In the genomic region with DNA sequence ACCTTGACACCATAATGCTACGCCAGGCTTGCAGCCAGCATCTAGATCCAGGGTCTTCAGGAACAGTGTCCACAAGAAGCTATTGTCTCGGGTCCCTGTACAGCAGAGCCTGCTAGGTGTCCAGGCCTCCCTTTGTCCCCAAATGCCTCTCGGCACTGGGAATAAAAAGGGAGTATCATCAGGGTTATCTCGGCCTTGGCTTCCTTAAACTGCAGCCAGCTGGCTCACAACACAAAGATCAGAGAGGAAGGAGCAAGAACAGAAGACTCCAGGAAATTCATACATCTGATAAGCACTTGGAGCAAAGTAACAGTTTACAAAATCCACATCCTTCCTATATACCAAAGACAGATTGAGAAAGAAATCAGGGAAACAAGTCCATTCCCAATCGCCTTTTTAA, we compare ENCODE assay signal across 25 mouse cellular contexts. TPM values are rescaled to one million over a fixed set of nuclear protein-coding genes. Genes with fewer than 3 reads are reported as not detected.
DNase-seq lines count a peak whose midpoint lies in the region; ATAC-seq lines count a peak whose summit lies in the region.
"Had no signal": no experiment of that assay in that cellular context is flagged by ENCODE, and none has a peak within 500 bp of the region (broad histone marks: within the 10 kb centered on the region; RNA-seq: fewer than 3 reads in every experiment).

A gene (minus strand): TSS at position 140 of the 400 bp plus-strand sequence.

- H3K9ac ChIP-seq in lung, embryonic 15.5 days = no peak within 1 kb of the TSS
- H3K9ac ChIP-seq: forebrain, postnatal 0 days; limb, embryonic 13.5 days; liver, embryonic 15.5 days had no signal

- 49% methylated on average over 5 of the region's 5 CpGs for WGBS in lung, embryonic 15.5 days

- H3K27me3 ChIP-seq in lung, embryonic 15.5 days = no peaks in the 10 kb centered on the region
- H3K27me3 ChIP-seq: limb, embryonic 13.5 days; liver, embryonic 15.5 days had no signal

- intact Hi-C loops in left cerebral cortex, postnatal 10 days (cut with DNase I) = no loop called here

- no peak within 1 kb of the TSS for H3K4me2 ChIP-seq in lung, embryonic 15.5 days
- H3K4me2 ChIP-seq: limb, embryonic 13.5 days; liver, embryonic 15.5 days had no signal

- peak; percentile 2 for DNase-seq in kidney, postnatal 14 days
- no peak for DNase-seq in kidney, postnatal 25 days
- peak; percentile 29 to 31 for DNase-seq in adrenal gland, postnatal 36 days
- DNase-seq in testis, postnatal 10 days (ENCODE audit: low spot score) = peak; percentile 46
- DNase-seq in kidney, postnatal 36 days = no peak
- no peak for DNase-seq in left cerebral cortex, postnatal 10 days (ENCODE audit: extremely low spot score in 1 of 2, low spot score in 2 of 2)
- DNase-seq: cerebellum, postnatal 36 days; forebrain, postnatal 0 days; gastrocnemius, adult 2 months; kidney, adult 2 months; right cerebral cortex, adult 18-20 months; spleen, adult 18-20 months; thymus, postnatal 4 days had no signal

- peak within 1 kb of the TSS; percentile 14; the same call in 1 of the 2 replicates for H3K27ac ChIP-seq in lung, embryonic 15.5 days
- H3K27ac ChIP-seq: embryonic facial prominence, embryonic 10.5 days; gastrocnemius, adult 2 months; limb, embryonic 13.5 days; liver, embryonic 15.5 days had no signal

- peak; percentile 65; the same call in 1 of the 2 replicates for ATAC-seq in lung, embryonic 15.5 days (ENCODE audit: borderline replicate concordance, extremely low read depth, low FRiP score, low TSS enrichment)
- ATAC-seq: forebrain, postnatal 0 days; hindbrain, embryonic 16.5 days had no signal

- no peaks in the 10 kb centered on the region for H3K36me3 ChIP-seq in lung, embryonic 15.5 days
- H3K36me3 ChIP-seq: embryonic facial prominence, embryonic 10.5 days; limb, embryonic 13.5 days; liver, embryonic 15.5 days had no signal

- no peaks in the 10 kb centered on the region for H3K4me1 ChIP-seq in lung, embryonic 15.5 days
- H3K4me1 ChIP-seq: embryonic facial prominence, embryonic 10.5 days; limb, embryonic 13.5 days; liver, embryonic 15.5 days had no signal

- H3K4me3 ChIP-seq in lung, embryonic 15.5 days = no peak within 1 kb of the TSS
- H3K4me3 ChIP-seq: embryonic facial prominence, embryonic 10.5 days; erythroblast, embryonic 14.5 days; gastrocnemius, adult 2 months; limb, embryonic 13.5 days; liver, embryonic 15.5 days had no signal

- H3K9me3 ChIP-seq in lung, embryonic 15.5 days = no peaks in the 10 kb centered on the region
- H3K9me3 ChIP-seq: embryonic facial prominence, embryonic 10.5 days; limb, embryonic 13.5 days; liver, embryonic 15.5 days had no signal

RNA-seq across cellular contexts. Expression of the gene that starts here (rescaled TPM):
- 1 to 10 TPM in 1 of 2 experiments, under 1 TPM in 1; 0.56 to 1.0 TPM for total RNA-seq in adrenal gland, postnatal 36 days (2021)
- polyA plus RNA-seq in lung, embryonic 15.5 days (2015; fragmentation: Nextera tagmentation; extraction: Ambion mirVana) = 0.10 and 0.25 TPM in 2 replicates
- not detected for total RNA-seq in left cerebral cortex, postnatal 10 days (2021)
- total RNA-seq: ES-E14; forebrain, postnatal 0 days; gastrocnemius, adult 2 months; layer of hippocampus, adult 18-20 months; left cerebral cortex, adult 18-20 months had no signal
- polyA plus RNA-seq: embryonic facial prominence, embryonic 10.5 days; erythroblast, embryonic 14.5 days; forebrain, postnatal 0 days; heart, embryonic 16.5 days; hindbrain, embryonic 16.5 days; kidney, adult 2 months; limb, embryonic 13.5 days; liver, embryonic 15.5 days; neural tube, embryonic 14.5 days; stomach, embryonic 16.5 days had no signal

Comparison
In these comparisons a context has a peak if more than half of its experiments do, and no peak if none do; other contexts are left out.
1. DNase-seq: peak in kidney, postnatal 14 days (single experiment), adrenal gland, postnatal 36 days (2 of 2) and testis, postnatal 10 days (single experiment); none in kidney, postnatal 25 days (0 of 2), kidney, postnatal 36 days (0 of 2) and left cerebral cortex, postnatal 10 days (0 of 2).
2. Peak in ATAC-seq and H3K27ac ChIP-seq in lung, embryonic 15.5 days; RNA of the gene not detected or under 1 TPM.